Mouse (Mus musculus): ENCODE data around the gene Pcdh17. TPM values are rescaled to one million over a fixed set of nuclear protein-coding genes. Genes with fewer than 3 reads are reported as not detected.

Pcdh17 gene
- polyA plus RNA-seq, 1 experiment, result 9.3 TPM

DNA sequence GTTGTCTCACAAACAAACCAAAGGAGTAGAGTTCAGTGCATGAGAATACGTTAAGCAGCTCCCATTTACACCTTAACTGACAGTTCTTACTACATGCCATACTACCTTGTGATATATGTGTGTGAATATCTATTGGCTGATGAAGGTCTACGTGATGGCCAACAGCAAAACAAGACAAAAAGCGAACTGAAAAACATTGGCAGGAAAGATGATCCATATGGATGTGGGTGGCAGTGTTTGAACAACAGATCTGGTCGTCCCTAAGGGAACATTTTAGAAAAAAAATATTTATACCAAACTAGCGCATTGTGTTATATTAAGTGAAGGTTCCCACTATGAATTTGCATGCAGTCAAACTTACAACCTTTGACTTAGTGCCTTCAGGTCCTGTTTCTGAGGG lies 108.2 kb downstream of the Pcdh17 start:
- no peaks in the 10 kb centered on the region for H3K27me3 ChIP-seq (ENCODE audit: control insufficient read depth, insufficient read depth, low read length)
- TF ChIP-seq CTCF (IDR thresholded peaks at IDR 0.05; ENCODE audit: borderline replicate concordance, insufficient read depth, low read depth, low read length), result no peak
- no peak overlapping the region for H3K4me3 ChIP-seq (replicated peaks; ENCODE audit: insufficient read depth, low read depth, low read length)
- H3K27ac ChIP-seq (ENCODE audit: insufficient read depth, low read length), result no peak overlapping the region
- H3K4me1 ChIP-seq (ENCODE audit: control insufficient read depth, insufficient read depth, low read length), result no peaks in the 10 kb centered on the region
- 86% methylated on average over 5 of the region's 5 CpGs for WGBS
- DNase-seq, result no peak

DNA sequence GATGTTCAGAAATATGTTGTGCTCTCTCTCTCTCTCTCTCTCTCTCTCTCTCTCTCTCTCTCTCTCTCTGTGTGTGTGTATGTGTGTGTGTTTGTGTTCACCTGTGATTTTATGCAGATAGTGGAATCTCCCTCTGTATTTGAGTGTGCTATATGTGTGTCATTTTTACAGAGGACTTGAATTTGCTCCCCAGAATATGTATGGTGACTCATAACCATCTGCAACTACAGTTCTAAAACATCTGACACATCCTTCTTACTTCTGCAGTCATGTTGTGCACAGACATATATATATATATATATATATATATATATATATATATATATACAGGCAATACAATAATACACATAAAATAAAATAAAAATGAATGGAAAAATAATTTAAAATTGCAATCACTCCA lies 127.7 kb downstream of the Pcdh17 start:
- no peak for TF ChIP-seq POLR2A (IDR thresholded peaks at IDR 0.05; ENCODE audit: borderline replicate concordance, insufficient read depth, low read length)
- no peak for TF ChIP-seq CTCF (IDR thresholded peaks at IDR 0.05; ENCODE audit: borderline replicate concordance, insufficient read depth, low read depth, low read length)
- DNase-seq, result no peak
- Histone ChIP-seq H3K4me1 (ENCODE audit: control insufficient read depth, insufficient read depth, low read length) (no peaks in the 10 kb centered on the region), H3K27me3 (ENCODE audit: control insufficient read depth, insufficient read depth, low read length) (no peaks in the 10 kb centered on the region), H3K27ac (ENCODE audit: insufficient read depth, low read length) (no peak overlapping the region), H3K4me3 (replicated peaks; ENCODE audit: insufficient read depth, low read depth, low read length) (no peak overlapping the region)

Data from cerebellum, adult 2 months (tissue).